Mouse (Mus musculus) bone marrow macrophage, adult 2 months (primary cell): ENCODE results near the gene Fpr1. TPM values are rescaled to one million over a fixed set of nuclear protein-coding genes. Genes with fewer than 3 reads are reported as not detected.
"Not testable (repeated sequence)": the region's sequence is repeated elsewhere in the genome, so short reads cannot be mapped to it uniquely, and the experiment has no call there.

Experiments used
- H3K27ac ChIP-seq: 2 replicates; pipeline ENCODE4 v1.5.1; 2012; ENCODE audit warnings: low read depth, low read length; ENCODE audit not compliant: insufficient read depth
- H3K4me1 ChIP-seq: 2 replicates; pipeline ENCODE4 v1.6.1; 2012; ENCODE audit warnings: low read length; ENCODE audit not compliant: control insufficient read depth, insufficient read depth
- H3K4me3 ChIP-seq: 2 replicates; pipeline ENCODE4 v1.5.1; 2012; ENCODE audit warnings: mild to moderate bottlenecking, low read length, moderate library complexity; ENCODE audit not compliant: insufficient read depth
- CTCF ChIP-seq: IDR thresholded peaks from 2 replicates; pipeline ENCODE4 v1.5.1; 2012; ENCODE audit warnings: low read depth, mild to moderate bottlenecking, low read length, moderate library complexity
- POLR2A ChIP-seq: IDR thresholded peaks from 2 replicates; pipeline ENCODE4 v1.6.1; 2012; ENCODE audit warnings: mild to moderate bottlenecking, low read depth, low read length, borderline replicate concordance
- polyA plus RNA-seq: library from polyadenylated mRNA; stranded (reverse); fragments of >200 nt; gene quantifications from 2 replicates; pipeline ENCODE4 v1.2.4, GENCODE M21; 2012; ENCODE audit not compliant: missing spikeins, insufficient read depth, insufficient read length

Fpr1 gene
- polyA plus RNA-seq, 1 experiment, result 19.5 TPM

GRCm38 (mm10) chr17:17849906-17850712 is 33.6 kb downstream of the Fpr1 start:
- no peak for TF ChIP-seq POLR2A
- no peak overlapping the region for H3K27ac ChIP-seq
- no peak overlapping the region for H3K4me3 ChIP-seq
- 0 out of 2 replicates have a peak, but pooled peaks cover 2% of the 10 kb centered on the region for H3K4me1 ChIP-seq

GRCm38 (mm10) chr17:17848988-17849387 is 34.8 kb downstream of the Fpr1 start:
- TF ChIP-seq POLR2A (no peak), CTCF (no peak)
- peaks cover 2% of the 10 kb centered on the region; the same call in 1 of the 2 replicates for H3K4me1 ChIP-seq
- no peak overlapping the region for H3K4me3 ChIP-seq
- no peak overlapping the region for H3K27ac ChIP-seq

- peaks cover 5% of the 10 kb centered on the region; the same call in 1 of the 2 replicates for H3K4me1 ChIP-seq
- no peak overlapping the region for H3K27ac ChIP-seq
- TF ChIP-seq POLR2A (no peak), CTCF (peak; percentile 19; the same call in 1 of the 2 replicates)
- no peak overlapping the region for H3K4me3 ChIP-seq
Observed at GRCm38 (mm10) chr17:17845187-17846027, 38.3 kb downstream of the Fpr1 start.

- H3K4me3 ChIP-seq, H3K27ac ChIP-seq: not testable (repeated sequence)
Observed at GRCm38 (mm10) chr17:17844606-17845005, 39.1 kb downstream of the Fpr1 start.

GRCm38 (mm10) chr17:17843534-17844261 is 40.0 kb downstream of the Fpr1 start:
- TF ChIP-seq POLR2A (no peak), CTCF (no peak)

More at GRCm38 (mm10) chr17:17844606-17845005, 39.1 kb downstream of the Fpr1 start:
- not testable (repeated sequence) for H3K4me1 ChIP-seq

GRCm38 (mm10) chr17:17840796-17841195 is 42.9 kb downstream of the Fpr1 start:
- H3K27ac ChIP-seq, result no peak overlapping the region
- no peak overlapping the region for H3K4me3 ChIP-seq
- no peak for TF ChIP-seq POLR2A
- TF ChIP-seq CTCF, result no peak
- peaks cover 17% of the 10 kb centered on the region for H3K4me1 ChIP-seq

More at GRCm38 (mm10) chr17:17843534-17844261, 40.0 kb downstream of the Fpr1 start:
- H3K27ac ChIP-seq, result no peak overlapping the region
- H3K4me1 ChIP-seq, result peaks cover 13% of the 10 kb centered on the region
- no peak overlapping the region for H3K4me3 ChIP-seq

- H3K27ac ChIP-seq, result no peak overlapping the region
- H3K4me1 ChIP-seq, result peaks cover 16% of the 10 kb centered on the region
- no peak for TF ChIP-seq CTCF
- no peak for TF ChIP-seq POLR2A
- 0 out of 2 replicates have a peak overlapping the region, but pooled peaks have one; percentile 74 for H3K4me3 ChIP-seq
Observed at GRCm38 (mm10) chr17:17839276-17839675, 44.5 kb downstream of the Fpr1 start.

GRCm38 (mm10) chr17:17837919-17838701 is 45.6 kb downstream of the Fpr1 start:
- H3K27ac ChIP-seq, result peak overlapping the region; percentile 73
- TF ChIP-seq CTCF (peak; percentile 74; the same call in 1 of the 2 replicates), POLR2A (0 out of 2 replicates have a peak, but pooled peaks have one; percentile 64)

GRCm38 (mm10) chr17:17837426-17837825 is 46.3 kb downstream of the Fpr1 start:
- TF ChIP-seq POLR2A (no peak), CTCF (no peak)
- peak overlapping the region; percentile 72 for H3K27ac ChIP-seq
- peaks cover 16% of the 10 kb centered on the region for H3K4me1 ChIP-seq
- H3K4me3 ChIP-seq, result peak overlapping the region; percentile 74

More at GRCm38 (mm10) chr17:17837919-17838701, 45.6 kb downstream of the Fpr1 start:
- Histone ChIP-seq H3K4me3 (peak overlapping the region; percentile 74), H3K4me1 (peaks cover 16% of the 10 kb centered on the region)
